23 mouse cellular contexts compared by ENCODE assay signal in genomic region chr6:59524095-59524939, GRCm38 (mm10).
DNase-seq lines count a peak whose midpoint lies in the region; ATAC-seq and TF ChIP-seq lines count a peak whose summit lies in the region.
"Had no signal": no experiment of that assay in that cellular context is flagged by ENCODE, and none has a peak within 500 bp of the region (broad histone marks: within the 10 kb centered on the region; RNA-seq: fewer than 3 reads in every experiment).

No protein-coding gene starts in this region.

- no peaks in the 10 kb centered on the region for H3K36me3 ChIP-seq in kidney, embryonic 14.5 days (ENCODE audit: control insufficient read depth, insufficient read depth, low read length)
- no peaks in the 10 kb centered on the region for H3K36me3 ChIP-seq in intestine, postnatal 0 days (ENCODE audit: control insufficient read depth, insufficient read depth)
- no peaks in the 10 kb centered on the region for H3K36me3 ChIP-seq in stomach, embryonic 16.5 days (ENCODE audit: control insufficient read depth, insufficient read depth, low read length)
- H3K36me3 ChIP-seq: embryonic facial prominence, embryonic 15.5 days; heart, embryonic 12.5 days; hindbrain, embryonic 10.5 days; limb, embryonic 10.5 days had no signal

- no peaks in the 10 kb centered on the region for H3K9me3 ChIP-seq in kidney, embryonic 14.5 days (ENCODE audit: control insufficient read depth, low read length)
- no peaks in the 10 kb centered on the region for H3K9me3 ChIP-seq in intestine, postnatal 0 days (ENCODE audit: control insufficient read depth)
- no peaks in the 10 kb centered on the region for H3K9me3 ChIP-seq in stomach, embryonic 16.5 days (replicated peaks; ENCODE audit: control insufficient read depth, low read length)
- H3K9me3 ChIP-seq: embryonic facial prominence, embryonic 15.5 days; heart, embryonic 12.5 days; hindbrain, embryonic 10.5 days; limb, embryonic 10.5 days had no signal

- H3K27ac ChIP-seq in kidney, embryonic 14.5 days (ENCODE audit: low read depth, low read length) = no peak overlapping the region
- no peak overlapping the region for H3K27ac ChIP-seq in intestine, postnatal 0 days (ENCODE audit: low read depth, low read length)
- no peak overlapping the region for H3K27ac ChIP-seq in stomach, embryonic 16.5 days (ENCODE audit: low read length)
- H3K27ac ChIP-seq: embryonic facial prominence, embryonic 15.5 days; hindbrain, embryonic 10.5 days; hindbrain, postnatal 0 days; limb, embryonic 10.5 days had no signal

- no peak overlapping the region for H3K4me3 ChIP-seq in kidney, embryonic 14.5 days (ENCODE audit: low read length)
- no peak overlapping the region for H3K4me3 ChIP-seq in intestine, postnatal 0 days (ENCODE audit: low read depth, low read length)
- no peak overlapping the region for H3K4me3 ChIP-seq in stomach, embryonic 16.5 days (replicated peaks; ENCODE audit: low read length)
- H3K4me3 ChIP-seq: embryonic facial prominence, embryonic 15.5 days; heart, embryonic 12.5 days; hindbrain, embryonic 10.5 days; limb, embryonic 10.5 days had no signal

- H3K4me2 ChIP-seq in kidney, embryonic 14.5 days (replicated peaks; ENCODE audit: low read depth, low read length) = no peak overlapping the region
- H3K4me2 ChIP-seq in intestine, postnatal 0 days (replicated peaks; ENCODE audit: low read depth) = 0 out of 2 replicates have a peak overlapping the region, but pooled peaks have one; percentile 6
- no peak overlapping the region for H3K4me2 ChIP-seq in stomach, embryonic 16.5 days (ENCODE audit: low read depth, low read length)
- H3K4me2 ChIP-seq: embryonic facial prominence, embryonic 15.5 days; heart, embryonic 12.5 days; liver, embryonic 11.5 days; midbrain, embryonic 11.5 days had no signal

- no peak overlapping the region for H3K9ac ChIP-seq in kidney, embryonic 14.5 days (ENCODE audit: low read depth, low read length)
- no peak overlapping the region for H3K9ac ChIP-seq in intestine, postnatal 0 days (ENCODE audit: low read depth, low read length)
- H3K9ac ChIP-seq in stomach, embryonic 16.5 days (ENCODE audit: low read length) = no peak overlapping the region
- H3K9ac ChIP-seq: embryonic facial prominence, embryonic 15.5 days; forebrain, postnatal 0 days; heart, embryonic 12.5 days had no signal

- H3K27me3 ChIP-seq in kidney, embryonic 14.5 days (ENCODE audit: control insufficient read depth, insufficient read depth, low read length) = no peaks in the 10 kb centered on the region
- no peaks in the 10 kb centered on the region for H3K27me3 ChIP-seq in intestine, postnatal 0 days (replicated peaks; ENCODE audit: control insufficient read depth, insufficient read depth, low read length)
- H3K27me3 ChIP-seq in stomach, embryonic 16.5 days (ENCODE audit: control insufficient read depth, insufficient read depth, low read length) = no peaks in the 10 kb centered on the region
- H3K27me3 ChIP-seq: embryonic facial prominence, embryonic 15.5 days; heart, embryonic 12.5 days had no signal

- H3K4me1 ChIP-seq in kidney, embryonic 14.5 days (ENCODE audit: control insufficient read depth, insufficient read depth, low read length) = no peaks in the 10 kb centered on the region
- H3K4me1 ChIP-seq in intestine, postnatal 0 days (replicated peaks; ENCODE audit: control insufficient read depth, insufficient read depth, low read length) = no peaks in the 10 kb centered on the region; the same call in 1 of the 2 replicates
- H3K4me1 ChIP-seq in stomach, embryonic 16.5 days (ENCODE audit: control insufficient read depth, insufficient read depth, low read length) = no peaks in the 10 kb centered on the region
- H3K4me1 ChIP-seq: embryonic facial prominence, embryonic 15.5 days; heart, embryonic 12.5 days; hindbrain, embryonic 10.5 days; limb, embryonic 10.5 days had no signal

- no peak for TF ChIP-seq CTCF in intestine, postnatal 0 days (IDR thresholded peaks at IDR 0.05; ENCODE audit: low read depth)

- 76% methylated on average over 1 of the region's 1 CpGs for WGBS in kidney, embryonic 14.5 days
- 58% methylated on average over 1 of the region's 1 CpGs for WGBS in intestine, postnatal 0 days
- WGBS in stomach, embryonic 16.5 days = 73% methylated on average over 1 of the region's 1 CpGs

- 0 out of 2 replicates have a peak, but pooled peaks have one; percentile 52 for ATAC-seq in kidney, embryonic 14.5 days (ENCODE audit: low FRiP score, low TSS enrichment)
- ATAC-seq in intestine, postnatal 0 days = no peak
- peak; percentile 62; the same call in 1 of the 2 replicates for ATAC-seq in stomach, embryonic 16.5 days (ENCODE audit: insufficient read depth, low FRiP score)
- no peak for ATAC-seq in inflammation-experienced regulatory T-cells, adult 6 months
- ATAC-seq: forebrain, postnatal 0 days; hindbrain, postnatal 0 days had no signal

- DNase-seq in kidney, adult 18-20 months = no peak
- peak; percentile 47 for DNase-seq in MEL-GATA-1-ER (ENCODE audit: extremely low read depth, low read depth)
- no peak for DNase-seq in cerebellum, postnatal 14 days
- DNase-seq: adrenal gland, postnatal 14 days; cerebellum, adult 2 months; cerebellum, postnatal 36 days; forebrain, postnatal 0 days; gastrocnemius, postnatal 25 days; heart, adult 18-20 months; heart, postnatal 10 days; lung, adult 2 months; lung, postnatal 14 days had no signal

Comparison
In these comparisons a context has a peak if more than half of its experiments do, and no peak if none do; other contexts are left out.
1. ATAC-seq: peak in kidney, embryonic 14.5 days (single experiment) and stomach, embryonic 16.5 days (single experiment); none in intestine, postnatal 0 days (single experiment) and inflammation-experienced regulatory T-cells, adult 6 months (single experiment).